Mouse (Mus musculus) ovary, postnatal 14 days (tissue): ENCODE measurements around the gene Cyp2j6.
"Not testable (repeated sequence)": the region's sequence is repeated elsewhere in the genome, so short reads cannot be mapped to it uniquely, and the experiment has no call there.

Source experiments
- DNase-seq: peaks from one replicate; pipeline ENCODE4 v3.0.0; 2022; ENCODE audit warnings: low spot score

Gene Cyp2j6

GRCm38 (mm10) chr4:96553133-96553819, at the start of gene Cyp2j6:
Gene Cyp2j6, minus strand, starts transcription at chr4:96553661.
- DNase-seq, result peak; percentile 15

GRCm38 (mm10) chr4:96591791-96592150, 38.3 kb upstream of the Cyp2j6 start:
- DNase-seq, result no peak

- peak; percentile 58 for DNase-seq
These were observed 37.7 kb upstream of the Cyp2j6 start, which contains the start of gene Cyp2j9 for GRCm38 (mm10) chr4:96590911-96591790. Gene Cyp2j9, minus strand, starts transcription at chr4:96591578.

- DNase-seq, result no peak
These were observed 28.1 kb upstream of the Cyp2j6 start for GRCm38 (mm10) chr4:96581425-96582088.

- not testable (repeated sequence) for DNase-seq
These were observed 26.9 kb upstream of the Cyp2j6 start for GRCm38 (mm10) chr4:96580351-96580750.

GRCm38 (mm10) chr4:96569442-96569841, 16.0 kb upstream of the Cyp2j6 start:
- DNase-seq, result no peak

GRCm38 (mm10) chr4:96567988-96568387, 14.5 kb upstream of the Cyp2j6 start:
- DNase-seq, result no peak

- DNase-seq, result no peak
These were observed 12.3 kb upstream of the Cyp2j6 start for GRCm38 (mm10) chr4:96565808-96566207.

GRCm38 (mm10) chr4:96560464-96560863, 7.0 kb upstream of the Cyp2j6 start:
- no peak for DNase-seq

- no peak for DNase-seq
These were observed 6.3 kb upstream of the Cyp2j6 start for GRCm38 (mm10) chr4:96559781-96560180.

- no peak for DNase-seq
These were observed 1.8 kb downstream of the Cyp2j6 start for GRCm38 (mm10) chr4:96551619-96552018.

GRCm38 (mm10) chr4:96545976-96546375, 7.5 kb downstream of the Cyp2j6 start:
- DNase-seq, result no peak

- no peak for DNase-seq
These were observed 27.7 kb downstream of the Cyp2j6 start for GRCm38 (mm10) chr4:96525772-96526171.

GRCm38 (mm10) chr4:96522256-96522655, 31.2 kb downstream of the Cyp2j6 start:
- no peak for DNase-seq

GRCm38 (mm10) chr4:96510083-96510482, 43.4 kb downstream of the Cyp2j6 start:
- DNase-seq, result no peak

GRCm38 (mm10) chr4:96507286-96507685, 46.2 kb downstream of the Cyp2j6 start, which contains the start of gene Cyp2j8:
Gene Cyp2j8, minus strand, starts transcription at chr4:96507386.
- no peak for DNase-seq
